Mouse (Mus musculus) testis, adult 10 weeks (tissue): ENCODE measurements around the gene Arf5. TPM values are rescaled to one million over a fixed set of nuclear protein-coding genes. Genes with fewer than 3 reads are reported as not detected.

Experiments used
- polyA plus RNA-seq: library from polyadenylated mRNA; stranded (reverse); fragments of 350-450 nt; fragmentation: Illumina TruSeq; extraction: RNeasy Lipid Tissue Mini Kit (QIAGEN cat#74804); gene quantifications from one replicate; pipeline ENCODE4 v1.2.3, GENCODE M21; 2014; ENCODE audit warnings: low read depth, low replicate concordance

Gene Arf5
- polyA plus RNA-seq = 12.0 TPM

GRCm38 (mm10) chr6:28423313-28423712 is at the start of gene Arf5:
TSS of gene Arf5 (plus strand) at chr6:28423560.

GRCm38 (mm10) chr6:28397681-28398203 is 25.6 kb upstream of the Arf5 start, which contains the start of gene Zfp800:
TSS of gene Zfp800 (minus strand) at chr6:28398005.

GRCm38 (mm10) chr6:28427096-28427839 is 3.9 kb downstream of the Arf5 start, which contains the start of gene Fscn3:
TSS of gene Fscn3 (plus strand) at chr6:28427789.

GRCm38 (mm10) chr6:28428290-28428689 is 4.9 kb downstream of the Arf5 start, which contains the start of gene Gcc1:
TSS of gene Gcc1 (minus strand) at chr6:28428390.

GRCm38 (mm10) chr6:28449253-28449652 is 25.9 kb downstream of the Arf5 start, which contains the start of gene Pax4:
TSS of gene Pax4 (minus strand) at chr6:28449353.

GRCm38 (mm10) chr6:28474839-28475238 is 51.5 kb downstream of the Arf5 start, which contains the start of gene Snd1:
TSS of gene Snd1 (plus strand) at chr6:28475139.

Other genes starting within 250 kb of the Arf5 start
- 103 TPM for gene Zfp800, start 25.6 kb upstream of the Arf5 start, polyA plus RNA-seq
- 23.6 TPM for gene Fscn3, start 4.2 kb downstream of the Arf5 start, polyA plus RNA-seq
- 4.7 TPM for gene Gcc1, start 4.8 kb downstream of the Arf5 start, polyA plus RNA-seq
- gene Pax4, start 25.8 kb downstream of the Arf5 start, polyA plus RNA-seq = not detected
- 2.1 TPM for gene Snd1, start 51.6 kb downstream of the Arf5 start, polyA plus RNA-seq